Mouse (Mus musculus) olfactory bulb, adult 2 months (tissue): Measurements from ENCODE around the gene Atp13a5.

ENCODE experiments used
- CTCF ChIP-seq: fragments of 200-500 bp; IDR thresholded peaks from 2 replicates; pipeline ENCODE4 v1.5.1; 2012; ENCODE audit warnings: low read depth, mild to moderate bottlenecking, low read length, moderate library complexity; ENCODE audit not compliant: insufficient read depth
- POLR2A ChIP-seq: fragments of 200-500 bp; IDR thresholded peaks from 2 replicates; pipeline ENCODE4 v1.6.1; 2012; ENCODE audit warnings: mild to moderate bottlenecking, low read depth, low read length, moderate library complexity; ENCODE audit not compliant: insufficient read depth

DNA sequence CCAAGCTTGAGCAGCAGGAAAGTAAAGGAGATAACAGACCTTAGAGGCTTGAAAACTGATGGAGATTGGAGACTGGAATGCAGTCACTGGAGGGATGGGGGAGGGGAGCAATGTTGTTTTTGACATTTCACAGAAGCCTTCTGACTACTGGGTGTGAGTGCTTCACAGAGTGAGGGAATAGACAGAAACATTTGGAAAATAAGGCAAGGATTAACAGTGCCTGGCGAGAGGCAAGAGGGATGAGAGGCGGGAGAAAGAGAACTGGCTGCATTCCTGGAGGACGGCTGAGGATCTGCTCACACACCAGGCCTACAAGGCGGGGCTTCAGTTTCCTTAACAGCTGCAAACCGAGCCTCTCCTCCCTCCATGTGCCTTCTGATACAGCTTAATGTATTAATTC lies 180.1 kb downstream of the Atp13a5 start:
- TF ChIP-seq CTCF, result no peak
- no peak for TF ChIP-seq POLR2A
